Mouse (Mus musculus) layer of hippocampus, adult 8-10 months (tissue): ENCODE results near the gene Gm21987. TPM values are rescaled to one million over a fixed set of nuclear protein-coding genes. Genes with fewer than 3 reads are reported as not detected.

Experiments
- DNase-seq, 2 experiments: peaks; one replicate each; pipeline ENCODE4 v3.0.0; 2022; ENCODE audit warnings: low spot score in 2 of 2
- total RNA-seq, 4 experiments: library from RNA; stranded (reverse); gene quantifications; 2 replicates each; pipeline ENCODE4 v1.2.4; 2022

Gene Gm21987
- total RNA-seq, 4 experiments from 2014 or later: 1.1 to 4.7 TPM; not detected in 2

DNA sequence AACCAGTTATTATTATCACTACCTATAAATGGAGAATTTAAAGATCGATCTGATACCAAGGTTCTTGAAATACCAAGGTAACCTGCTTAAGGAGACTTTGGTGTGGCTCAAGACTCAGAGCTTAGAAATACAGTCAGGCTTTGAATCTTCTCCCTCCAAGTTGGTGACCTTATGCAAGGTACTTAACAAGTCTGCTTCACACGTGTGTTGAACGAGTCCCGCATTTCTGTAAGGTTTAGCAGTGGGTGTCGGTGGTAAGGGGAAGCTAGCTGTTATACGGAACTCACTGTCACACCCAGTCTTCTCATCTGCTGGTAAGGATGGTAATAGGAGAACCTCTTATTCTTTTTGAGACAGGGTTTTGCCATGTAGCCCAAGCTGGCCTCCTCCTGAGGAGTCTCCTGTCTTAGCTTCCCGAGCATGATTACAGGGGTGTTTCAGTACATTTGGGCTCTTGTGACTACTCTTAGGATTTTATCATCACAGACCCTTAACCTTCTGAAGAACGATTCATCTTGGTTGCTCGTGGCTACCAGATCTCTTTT lies 1.4 kb downstream of the Gm21987 start:
- no peak for DNase-seq

DNA sequence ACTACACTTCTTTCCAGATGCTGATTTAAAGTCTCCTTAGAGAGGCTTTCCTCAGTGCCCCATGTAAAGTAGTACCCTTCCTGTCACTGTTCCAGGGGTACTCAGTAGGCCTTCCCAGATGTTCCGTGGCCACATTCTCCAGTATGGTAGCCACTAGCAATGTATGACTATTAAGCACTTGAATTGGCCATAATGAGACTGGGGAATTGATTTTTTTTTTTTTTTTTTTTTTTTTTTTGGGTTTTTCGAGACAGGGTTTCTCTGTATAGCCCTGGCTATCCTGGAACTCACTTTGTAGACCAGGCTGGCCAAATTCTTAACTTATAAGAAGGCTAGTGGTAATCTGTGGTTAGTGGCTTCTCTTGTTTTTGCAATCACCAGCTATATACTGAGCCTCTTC lies 3.0 kb downstream of the Gm21987 start:
- DNase-seq: no peak

DNA sequence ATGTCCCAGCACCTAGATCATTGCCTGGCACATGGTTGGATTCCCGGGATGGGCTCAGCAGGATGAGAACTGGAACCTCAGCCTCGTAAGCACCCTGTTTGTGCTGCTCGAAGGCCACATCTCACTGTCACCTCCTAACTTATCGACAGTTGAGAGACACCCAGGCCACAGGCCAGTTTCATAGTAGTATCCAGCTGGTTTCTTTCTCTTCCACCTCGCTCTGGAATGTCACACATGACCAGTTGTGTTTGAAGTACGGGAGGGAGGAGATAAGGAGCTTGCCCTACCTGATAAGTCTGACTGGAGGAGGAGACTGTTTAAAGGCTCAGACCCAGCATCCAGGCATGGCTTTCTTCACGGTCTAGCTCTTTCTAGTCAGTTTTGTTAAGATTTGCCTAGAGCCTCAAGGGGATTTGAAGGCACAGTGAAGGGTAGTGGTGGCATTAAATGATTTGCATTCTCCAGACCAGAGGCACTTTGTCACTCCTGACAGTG lies 3.6 kb downstream of the Gm21987 start:
- no peak for DNase-seq

DNA sequence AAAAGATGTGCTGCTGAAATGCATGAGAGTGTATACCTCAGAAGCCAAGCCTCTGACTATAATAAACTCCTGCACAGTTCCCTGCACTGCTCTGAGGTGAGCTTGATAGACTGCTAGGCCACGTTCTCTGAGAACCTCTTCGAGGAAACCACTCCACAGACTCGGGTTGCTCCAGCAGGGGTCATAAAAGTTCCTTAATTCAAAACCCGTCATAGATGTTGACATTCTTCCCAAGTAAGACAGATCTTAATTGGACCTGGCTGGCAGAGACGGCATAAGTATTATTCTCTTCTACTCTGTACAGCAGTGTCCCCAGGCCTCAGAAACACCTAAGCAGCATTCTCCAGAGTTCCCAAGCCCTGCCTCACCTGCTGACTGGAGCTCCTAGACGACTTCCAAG lies 4.1 kb downstream of the Gm21987 start:
- DNase-seq: no peak

DNA sequence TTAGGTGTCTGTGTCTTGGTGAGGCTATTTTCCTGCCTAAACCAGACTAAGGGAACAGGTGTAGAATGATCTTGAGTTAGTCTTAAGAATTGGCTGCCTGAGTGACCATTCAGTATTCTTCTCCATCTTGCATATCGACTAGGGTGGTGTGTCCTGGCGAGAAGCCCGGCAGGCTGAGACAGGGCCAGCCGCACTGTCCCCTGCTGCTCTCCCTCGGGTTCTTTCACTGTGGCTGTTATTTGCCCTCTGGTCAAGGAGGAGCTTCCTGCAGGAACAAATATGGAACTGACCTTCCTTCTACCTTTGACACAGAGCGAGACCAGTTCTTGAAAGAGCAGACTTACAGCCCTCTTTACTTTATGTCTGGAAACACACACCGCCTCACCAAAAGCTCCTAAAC lies 5.2 kb downstream of the Gm21987 start:
- DNase-seq: no peak

DNA sequence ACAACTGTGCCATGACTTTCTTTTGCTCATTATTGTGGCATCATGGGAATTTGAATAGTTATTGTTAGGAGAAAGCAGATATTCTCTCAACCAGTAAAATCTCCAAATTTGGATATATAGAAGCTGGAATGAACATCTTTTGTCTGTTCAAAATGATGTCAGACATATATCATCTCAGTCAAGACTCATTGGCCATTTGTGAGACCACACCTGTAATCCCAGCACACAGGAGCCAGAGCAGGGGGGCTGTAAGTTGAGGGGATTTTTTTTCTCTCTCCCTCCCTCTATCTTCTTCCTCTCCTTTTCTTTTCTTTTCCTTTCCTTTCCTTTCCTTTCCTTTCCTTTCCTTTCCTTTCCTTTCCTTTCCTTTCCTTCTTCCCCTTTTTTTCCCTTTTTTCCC lies 6.0 kb downstream of the Gm21987 start:
- DNase-seq: no peak

DNA sequence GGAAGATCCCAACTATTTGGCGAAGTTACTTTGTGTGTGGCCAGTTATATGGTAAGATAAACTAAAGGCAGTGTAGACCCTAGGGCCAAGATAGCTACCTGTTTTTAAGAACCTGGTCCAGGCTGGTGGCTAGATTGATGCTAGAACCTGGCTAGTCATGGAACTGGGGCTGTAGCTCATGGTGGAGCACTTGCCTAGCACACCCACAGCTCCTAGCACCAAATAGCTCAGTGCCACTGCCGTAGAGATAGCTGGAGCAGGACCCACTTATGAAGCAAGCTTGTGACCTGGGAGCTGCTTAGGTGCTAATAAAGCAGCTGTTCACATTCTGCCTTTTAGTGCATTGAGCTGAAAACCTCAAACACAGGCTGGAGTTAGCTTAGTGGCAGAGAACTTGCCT lies 6.8 kb downstream of the Gm21987 start:
- no peak for DNase-seq

DNA sequence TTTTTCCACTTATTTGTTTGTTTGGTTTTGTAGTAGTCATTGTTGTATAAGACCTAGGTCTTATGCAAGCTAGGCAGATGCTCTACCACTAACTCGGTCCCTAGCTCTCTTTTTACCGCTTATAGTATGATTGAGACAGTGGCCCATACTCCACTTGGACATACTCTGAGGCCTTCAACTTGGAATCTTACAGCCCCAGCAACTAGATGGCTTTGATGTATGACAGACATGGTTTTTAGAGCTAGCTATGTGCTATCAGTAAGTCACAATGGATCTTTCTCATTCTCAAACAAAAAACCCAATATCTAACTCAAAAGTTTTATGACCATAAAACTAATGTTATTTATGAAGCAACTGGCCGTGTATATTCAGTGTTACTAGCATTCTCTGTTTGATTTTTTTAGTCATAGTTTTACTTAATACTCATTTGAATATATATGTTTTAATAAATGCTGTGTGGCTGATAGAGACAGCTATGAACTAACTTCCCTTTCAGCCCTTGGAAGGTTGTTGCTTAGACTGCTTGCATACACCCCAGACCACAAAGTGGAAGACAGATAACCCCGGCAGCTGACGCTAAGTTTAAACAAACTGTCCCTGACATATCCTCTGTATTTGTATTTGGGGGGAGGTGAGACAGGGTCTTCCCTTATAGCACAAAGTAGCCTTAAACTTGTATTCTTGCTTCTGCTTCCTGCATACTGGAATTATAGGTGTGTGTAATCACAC lies 7.5 kb downstream of the Gm21987 start:
- DNase-seq: no peak

DNA sequence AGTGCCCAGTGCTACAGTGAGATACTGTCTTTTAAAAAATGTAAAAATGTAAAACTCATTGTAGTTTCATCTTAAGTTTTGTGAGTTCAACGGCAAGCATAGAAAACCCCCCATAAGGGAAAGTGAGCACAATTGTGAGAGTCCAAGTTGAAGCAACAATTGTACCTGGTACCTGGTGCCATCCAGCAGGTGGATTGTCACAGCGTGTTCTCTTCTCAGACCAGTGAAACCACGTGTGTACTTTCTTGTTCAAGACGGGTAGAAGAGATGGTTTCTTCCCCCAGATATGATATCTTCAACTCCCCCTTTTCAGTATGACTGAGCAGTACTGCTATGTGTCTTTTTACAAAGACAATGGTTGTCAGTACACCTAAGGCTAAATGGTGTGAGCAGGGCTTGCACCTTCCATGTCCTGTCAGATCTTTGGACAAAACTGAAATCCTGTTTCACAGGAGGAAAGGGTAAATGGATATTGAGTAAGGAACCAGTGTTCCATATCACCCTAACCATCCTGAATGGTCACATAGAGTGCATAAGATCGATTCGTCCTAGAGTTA lies 11.5 kb downstream of the Gm21987 start:
- DNase-seq: no peak

DNA sequence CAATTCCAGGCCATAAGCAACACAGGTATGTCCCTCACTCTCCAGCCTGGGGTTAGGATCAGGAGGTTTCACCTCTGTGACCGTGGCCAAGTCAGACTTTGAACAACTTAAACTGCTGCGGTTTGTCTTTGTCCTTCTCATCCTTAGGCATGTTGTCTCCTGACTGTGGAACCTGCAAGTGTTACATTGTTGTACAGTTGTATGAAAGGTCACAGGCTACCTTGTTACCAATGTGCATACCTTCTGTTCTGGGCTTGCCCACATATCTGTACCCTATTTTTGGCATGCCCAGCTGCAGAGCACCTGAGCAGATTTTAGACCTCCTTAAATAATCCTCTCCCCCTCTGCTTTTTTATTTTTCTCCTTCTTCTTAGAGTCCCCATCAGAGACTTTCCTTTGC lies 12.4 kb downstream of the Gm21987 start:
- DNase-seq: no peak

DNA sequence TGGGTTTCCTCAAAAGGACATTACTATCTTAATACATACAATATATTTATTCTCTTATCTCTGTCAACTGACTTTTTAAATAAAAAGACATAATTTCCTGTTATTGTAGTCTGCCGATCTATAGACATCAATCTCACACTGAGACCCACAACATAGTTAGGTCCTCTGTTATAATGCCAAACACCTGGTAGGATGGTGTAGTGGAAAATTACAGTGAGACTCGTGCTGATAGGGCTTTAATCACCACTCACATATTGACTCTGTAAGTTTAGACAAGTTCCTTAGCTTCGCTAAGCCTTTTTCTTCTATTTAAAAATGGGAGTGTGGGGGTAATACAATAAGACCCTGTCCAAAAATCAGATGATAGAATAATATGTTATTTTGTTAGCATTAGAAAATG lies 13.0 kb downstream of the Gm21987 start:
- DNase-seq: no peak

DNA sequence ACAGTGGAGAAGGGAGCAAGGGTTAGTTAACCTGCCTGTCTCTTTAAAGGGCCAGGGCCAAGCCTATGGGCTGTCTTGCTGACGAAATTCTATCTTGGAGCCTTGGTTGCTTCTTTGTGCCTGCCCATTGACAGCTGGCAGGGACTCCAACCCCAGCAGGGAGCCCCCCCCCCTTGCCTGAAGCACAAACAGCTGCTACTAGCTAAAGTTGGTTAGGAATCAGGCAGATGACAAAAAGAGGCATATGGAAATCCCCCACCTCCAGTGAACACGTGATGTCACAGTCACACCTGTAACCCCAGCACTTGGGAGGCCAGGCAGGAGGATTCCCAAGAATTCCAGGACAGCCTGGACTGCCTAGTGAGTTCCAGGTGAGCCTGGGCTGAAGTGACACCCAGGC lies 13.5 kb downstream of the Gm21987 start:
- DNase-seq: no peak

DNA sequence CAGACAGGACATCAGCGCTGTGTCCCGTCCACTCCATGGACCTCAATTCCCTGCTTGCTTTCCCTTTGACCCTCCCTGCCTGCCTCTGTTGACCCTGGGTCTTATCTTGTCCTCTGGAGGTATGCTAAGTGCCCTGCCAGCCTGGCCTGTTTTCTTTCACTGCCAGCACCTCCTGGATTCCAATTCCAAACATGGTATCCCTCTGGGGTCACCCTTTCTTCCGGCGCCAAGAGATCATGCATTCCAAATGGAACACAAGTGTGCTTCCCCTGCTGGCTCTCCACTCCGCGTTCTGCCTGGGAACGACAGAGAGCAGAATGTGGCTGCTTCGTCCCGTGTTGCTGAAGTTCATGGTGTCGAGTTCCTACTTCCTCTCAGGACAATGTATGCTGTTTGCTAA lies 15.1 kb downstream of the Gm21987 start, which contains the start of gene Popdc2:
Popdc2 (plus strand) TSS at position 277 of the 400 bp plus-strand sequence.
- no peak for DNase-seq

DNA sequence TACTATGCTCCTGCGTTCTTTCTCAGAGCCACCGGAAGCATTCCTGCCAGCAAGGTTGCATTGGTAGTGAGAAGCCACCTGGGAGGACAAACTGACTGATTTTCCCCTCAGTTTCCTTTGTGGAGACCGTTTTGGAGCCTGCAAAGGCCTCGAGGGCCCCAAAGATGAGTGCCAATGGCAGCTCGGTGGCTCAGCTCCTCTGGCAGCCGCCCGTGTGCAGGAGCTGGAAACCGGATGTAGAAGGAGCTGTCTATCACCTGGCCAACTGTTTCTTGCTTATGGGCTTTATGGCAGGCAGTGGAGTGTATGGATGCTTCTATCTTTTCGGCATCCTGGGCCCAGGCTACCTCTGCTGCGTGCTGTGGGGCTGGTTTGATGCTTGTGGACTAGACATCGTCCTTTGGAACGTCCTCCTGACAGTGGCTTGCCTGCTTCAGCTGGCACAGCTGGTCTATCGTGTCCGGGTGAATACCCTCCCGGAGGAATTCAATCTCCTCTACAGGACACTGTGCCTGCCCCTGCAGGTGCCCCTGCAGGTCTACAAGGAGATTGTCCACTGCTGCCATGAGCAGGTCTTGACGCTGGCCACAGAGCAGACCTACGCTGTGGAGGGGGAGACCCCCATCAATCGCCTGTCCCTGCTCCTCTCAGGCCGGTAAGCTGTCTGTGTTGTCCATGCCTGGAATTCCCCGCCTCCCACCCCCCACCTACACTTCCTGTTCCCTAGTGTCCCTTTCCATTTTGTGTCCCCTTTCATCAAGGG lies 15.8 kb downstream of the Gm21987 start:
- no peak for DNase-seq

DNA sequence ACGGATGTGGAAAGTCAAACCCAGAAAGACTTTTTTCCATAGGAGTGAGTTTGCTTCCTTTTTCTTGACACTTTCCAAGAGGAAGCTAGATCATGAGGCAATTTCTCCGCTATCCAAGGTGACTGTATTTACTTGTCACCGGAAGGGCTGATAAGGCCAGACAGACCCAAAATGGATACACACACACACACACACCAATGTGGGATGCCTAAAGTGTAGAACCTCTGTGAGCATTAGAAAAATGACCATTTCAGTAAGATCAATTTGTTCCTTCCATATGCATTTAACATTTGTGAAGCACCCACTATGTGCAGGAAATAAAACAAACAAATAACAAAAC lies 16.4 kb downstream of the Gm21987 start:
- no peak for DNase-seq

DNA sequence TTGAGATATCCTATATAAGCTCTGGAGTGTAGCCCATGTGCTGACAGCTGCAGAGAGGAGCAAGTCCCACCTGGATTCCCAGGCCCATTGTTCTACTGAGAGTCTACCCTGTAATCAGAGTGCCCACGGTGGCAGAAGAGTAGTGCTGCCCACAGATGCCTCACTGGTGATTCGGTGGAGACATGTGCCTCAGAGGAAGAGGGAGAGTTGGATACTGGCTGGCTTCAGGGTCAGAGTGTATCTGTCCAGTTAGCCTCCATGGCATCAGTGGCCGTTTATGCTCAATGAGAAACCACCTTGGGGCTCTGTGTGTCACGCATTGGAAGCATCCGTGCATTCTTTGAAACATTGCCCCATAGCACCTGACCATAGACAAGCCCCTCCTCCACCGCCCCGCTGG lies 16.8 kb downstream of the Gm21987 start:
- no peak for DNase-seq

DNA sequence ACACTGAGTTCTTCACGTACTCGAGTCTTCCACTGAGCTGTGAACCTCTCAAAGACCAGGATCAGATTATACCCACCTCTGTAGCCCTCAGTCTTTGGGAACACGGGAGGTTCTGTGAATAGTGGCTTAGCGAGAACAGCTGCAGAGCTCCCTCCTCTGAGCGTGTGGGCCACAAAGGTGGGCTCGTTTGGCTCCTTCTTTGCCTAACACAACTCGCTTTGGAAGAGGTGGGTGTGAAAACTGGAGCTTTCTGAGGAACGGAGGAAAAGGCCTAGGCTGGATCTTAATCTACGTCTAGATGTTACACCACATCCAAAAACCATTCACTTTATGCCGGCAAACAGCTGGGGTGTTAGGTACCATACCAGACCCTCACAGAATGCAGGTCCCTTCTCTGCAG lies 18.6 kb downstream of the Gm21987 start:
- no peak for DNase-seq

DNA sequence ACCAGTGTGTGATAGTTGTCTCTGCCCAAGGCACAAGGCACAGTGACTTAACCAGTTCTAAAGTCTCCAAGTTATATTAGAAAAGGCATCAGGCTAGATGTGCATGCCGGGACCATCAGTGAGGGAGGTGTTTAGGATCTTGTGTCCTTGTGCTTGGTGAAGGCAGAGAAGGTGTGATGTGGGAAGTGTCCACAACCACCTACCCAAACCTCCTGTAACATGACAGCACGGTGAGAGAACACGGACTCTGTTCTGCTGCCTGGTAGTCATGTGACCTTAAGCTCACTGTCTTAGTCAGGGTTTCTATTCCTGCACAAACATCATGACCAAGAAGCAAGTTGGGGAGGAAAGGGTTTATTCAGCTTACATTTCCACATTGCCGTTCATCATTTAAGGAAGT lies 19.4 kb downstream of the Gm21987 start:
- DNase-seq: no peak

DNA sequence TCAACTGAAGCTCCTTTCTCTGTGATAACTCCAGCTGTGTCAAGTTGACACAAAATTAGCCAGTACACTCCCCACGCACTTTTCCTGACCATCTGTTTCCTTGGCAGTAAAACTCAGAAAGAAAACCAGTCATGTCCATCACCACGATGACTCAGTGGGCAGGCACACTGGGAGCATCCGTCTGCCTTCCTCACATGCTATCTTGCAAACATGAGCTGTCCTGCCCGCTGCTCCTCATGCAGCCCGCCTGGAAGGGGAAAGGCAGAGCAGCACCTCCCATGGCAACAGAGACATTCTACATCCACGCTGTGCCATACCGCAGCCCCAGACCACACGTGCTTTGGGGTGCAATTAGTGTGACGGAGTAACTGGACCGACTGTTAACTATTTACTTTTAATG lies 21.5 kb downstream of the Gm21987 start:
- peak; percentile 66 to 67 for DNase-seq

DNA sequence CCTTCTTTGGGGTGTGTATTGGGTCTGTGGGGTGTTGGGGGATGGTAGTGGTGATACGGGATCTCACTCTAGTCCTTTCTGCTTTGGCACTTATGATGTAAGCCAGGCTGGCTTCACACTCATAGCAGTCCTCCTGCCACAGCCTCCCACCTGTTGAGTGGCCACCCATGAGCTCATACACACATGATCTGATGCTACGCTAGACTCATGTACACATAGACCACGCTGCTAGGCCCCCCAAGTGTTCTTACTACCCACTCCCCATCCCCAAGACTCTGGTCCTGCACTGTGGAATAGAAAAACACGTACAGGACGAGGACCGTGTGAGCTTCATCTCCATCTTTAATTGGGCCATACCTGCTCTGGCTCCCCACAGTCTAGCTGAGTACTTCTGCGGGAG lies 22.2 kb downstream of the Gm21987 start:
- no peak for DNase-seq

DNA sequence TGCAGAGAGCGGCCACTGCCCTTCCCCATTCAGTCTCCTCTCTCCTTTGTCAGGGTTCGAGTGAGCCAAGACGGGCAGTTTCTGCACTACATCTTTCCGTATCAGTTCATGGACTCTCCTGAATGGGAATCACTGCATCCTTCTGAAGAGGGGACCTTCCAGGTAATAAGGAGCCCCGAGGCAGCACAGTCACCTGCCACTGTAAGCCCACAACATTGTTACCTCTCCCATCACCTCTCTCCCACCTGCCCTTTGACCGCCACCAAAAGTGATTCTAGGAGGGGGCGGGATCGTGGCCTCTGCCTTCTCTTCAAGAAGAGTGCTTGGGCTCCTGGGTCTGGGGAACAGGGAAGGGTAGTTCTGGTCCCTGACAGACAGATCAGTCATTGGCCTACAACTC lies 22.6 kb downstream of the Gm21987 start:
- no peak for DNase-seq

DNA sequence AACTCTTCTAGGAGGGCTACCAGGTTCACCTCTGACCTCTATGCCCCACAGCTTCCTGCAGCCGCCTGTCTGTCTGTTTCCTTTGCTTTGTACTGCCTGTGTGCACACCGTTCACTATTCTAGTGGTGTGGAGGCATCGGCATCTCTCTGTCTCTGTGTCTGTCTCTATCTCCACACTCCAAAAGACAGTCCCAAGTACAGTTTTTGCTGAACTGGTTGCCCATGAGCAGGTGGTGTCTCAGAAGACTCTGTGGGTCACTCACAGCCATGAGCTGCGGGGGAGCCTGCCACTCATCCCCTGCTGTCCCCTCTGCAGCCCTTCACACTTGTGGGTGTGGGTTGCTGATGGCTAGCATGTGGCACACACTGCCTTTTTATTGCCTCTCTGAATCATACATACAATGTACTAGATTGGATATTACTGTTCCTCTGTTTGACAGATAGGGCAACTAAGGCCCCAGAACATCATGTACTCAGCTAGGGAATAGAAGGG lies 23.2 kb downstream of the Gm21987 start:
- no peak for DNase-seq
